Mouse (Mus musculus) G1E (cell line): ENCODE results near the gene Iglon5. TPM values are rescaled to one million over a fixed set of nuclear protein-coding genes. Genes with fewer than 3 reads are reported as not detected.

Source experiments
- ATAC-seq: 2 replicates; pipeline ENCODE4 v1.8.0; 2016; ENCODE audit warnings: mild to moderate bottlenecking; ENCODE audit not compliant: insufficient number of reproducible peaks, poor library complexity, low FRiP score, severe bottlenecking; ENCODE audit errors: extremely low read depth
- DNase-seq: peaks from one replicate; pipeline ENCODE4 v3.0.0; 2012; ENCODE audit warnings: low spot score
- H3K27me3 ChIP-seq: 2 replicates; pipeline ENCODE4 v1.6.1; 2012; ENCODE audit warnings: mild to moderate bottlenecking, low read length, inconsistent platforms; ENCODE audit not compliant: insufficient read depth
- H3K36me3 ChIP-seq: replicated peaks from 2 replicates; pipeline ENCODE3; 2012; ENCODE audit warnings: mild to moderate bottlenecking, inconsistent platforms
- H3K4me1 ChIP-seq: 2 replicates; pipeline ENCODE4 v1.6.1; 2012; ENCODE audit warnings: low read depth, low read length, inconsistent platforms, mixed read lengths; ENCODE audit not compliant: insufficient read depth
- H3K4me3 ChIP-seq: 2 replicates; pipeline ENCODE4 v1.5.1; 2012; ENCODE audit warnings: low read depth, mild to moderate bottlenecking, inconsistent platforms, low read length, moderate library complexity, mixed read lengths
- H3K9me3 ChIP-seq: replicated peaks from 2 replicates; pipeline ENCODE4 v1.6.1; 2012; ENCODE audit warnings: inconsistent platforms
- CTCF ChIP-seq: IDR thresholded peaks from 2 replicates; pipeline ENCODE4 v1.5.1; 2012; ENCODE audit warnings: low read depth, low read length, inconsistent platforms, mixed read lengths
- GATA1 ChIP-seq: IDR thresholded peaks from 2 replicates; pipeline ENCODE4 v1.6.1; 2012; ENCODE audit warnings: borderline replicate concordance, low read length, inconsistent platforms, mixed read lengths
- GATA2 ChIP-seq: IDR thresholded peaks from 2 replicates; pipeline ENCODE4 v1.6.1; 2012; ENCODE audit warnings: low read depth, low read length, inconsistent platforms, borderline replicate concordance
- POLR2AphosphoS5 ChIP-seq: IDR thresholded peaks from 2 replicates; pipeline ENCODE4 v1.6.1; 2012; ENCODE audit warnings: low read depth, low read length, inconsistent platforms; ENCODE audit not compliant: insufficient replicate concordance
- TAL1 ChIP-seq: conservative IDR thresholded peaks from 2 replicates; pipeline ENCODE4 v1.6.1; 2012; ENCODE audit warnings: low read depth, low read length, inconsistent platforms, mixed read lengths
- polyA plus RNA-seq: library from polyadenylated mRNA; stranded (reverse); fragments of >175 nt; gene quantifications from 2 replicates; pipeline ENCODE4 v1.2.3, GENCODE M21; 2012
- total RNA-seq, 2 experiments: library from RNA; stranded (forward) in 1 of 2; stranded (reverse) in 1 of 2; fragments of 200-1000 nt in 1 of 2; fragments of >200 nt in 1 of 2; fragmentation: Nextera tagmentation in 1 of 2; gene quantifications; 2 replicates each; pipeline ENCODE4 v1.2.3; 2014 to 2017

Iglon5 gene
- total and polyA plus RNA-seq, 3 experiments = 0.05 TPM; not detected in 2

- DNase-seq (no peak), ATAC-seq (no peak)
- H3K36me3 ChIP-seq = peaks cover 88% of the 10 kb centered on the region
- H3K4me1 ChIP-seq = peaks cover 23% of the 10 kb centered on the region
- H3K9me3 ChIP-seq = no peaks in the 10 kb centered on the region
- H3K4me3 ChIP-seq = no peak overlapping the region
- no peak for TF ChIP-seq TAL1
- TF ChIP-seq CTCF = no peak
- TF ChIP-seq POLR2AphosphoS5 = no peak
- TF ChIP-seq GATA1 = no peak
- no peak for TF ChIP-seq GATA2
- no peaks in the 10 kb centered on the region for H3K27me3 ChIP-seq
These were observed 36.1 kb downstream of the Iglon5 start for GRCm38 (mm10) chr7:43453599-43454355.

GRCm38 (mm10) chr7:43452609-43453008, 37.3 kb downstream of the Iglon5 start:
- ATAC-seq = 0 out of 2 replicates have a peak, but pooled peaks have one; percentile 18
- Histone ChIP-seq H3K36me3 (peaks cover 93% of the 10 kb centered on the region), H3K4me3 (no peak overlapping the region), H3K27me3 (no peaks in the 10 kb centered on the region), H3K9me3 (no peaks in the 10 kb centered on the region), H3K4me1 (peaks cover 32% of the 10 kb centered on the region)
- TF ChIP-seq CTCF (no peak), GATA2 (no peak), GATA1 (no peak), TAL1 (no peak), POLR2AphosphoS5 (no peak)
- no peak for DNase-seq

- no peaks in the 10 kb centered on the region for H3K27me3 ChIP-seq
- H3K4me1 ChIP-seq = peaks cover 41% of the 10 kb centered on the region
- DNase-seq = no peak
- TF ChIP-seq GATA1 = no peak
- TF ChIP-seq GATA2 = no peak
- no peak for TF ChIP-seq TAL1
- no peak for TF ChIP-seq CTCF
- no peak for TF ChIP-seq POLR2AphosphoS5
- H3K4me3 ChIP-seq = no peak overlapping the region
- no peaks in the 10 kb centered on the region for H3K9me3 ChIP-seq
- H3K36me3 ChIP-seq = peaks cover 93% of the 10 kb centered on the region
- ATAC-seq = no peak
These were observed 38.1 kb downstream of the Iglon5 start for GRCm38 (mm10) chr7:43451726-43452125.

- Histone ChIP-seq H3K36me3 (peaks cover 88% of the 10 kb centered on the region), H3K4me3 (no peak overlapping the region), H3K4me1 (peaks cover 58% of the 10 kb centered on the region), H3K9me3 (no peaks in the 10 kb centered on the region), H3K27me3 (no peaks in the 10 kb centered on the region)
- no peak for DNase-seq
- TF ChIP-seq GATA1 = no peak
- no peak for TF ChIP-seq POLR2AphosphoS5
- no peak for TF ChIP-seq GATA2
- no peak for TF ChIP-seq CTCF
- TF ChIP-seq TAL1 = no peak
- ATAC-seq = no peak
These were observed 40.1 kb downstream of the Iglon5 start for GRCm38 (mm10) chr7:43449811-43450210.

- DNase-seq = no peak
- Histone ChIP-seq H3K4me1 (peaks cover 63% of the 10 kb centered on the region), H3K9me3 (no peaks in the 10 kb centered on the region), H3K4me3 (no peak overlapping the region), H3K36me3 (peaks cover 73% of the 10 kb centered on the region), H3K27me3 (no peaks in the 10 kb centered on the region)
- no peak for ATAC-seq
- TF ChIP-seq GATA1 = no peak
- no peak for TF ChIP-seq CTCF
- TF ChIP-seq POLR2AphosphoS5 = no peak
- no peak for TF ChIP-seq GATA2
- no peak for TF ChIP-seq TAL1
These were observed 41.6 kb downstream of the Iglon5 start for GRCm38 (mm10) chr7:43448246-43448645.

GRCm38 (mm10) chr7:43447801-43448200, 42.1 kb downstream of the Iglon5 start:
- DNase-seq = no peak
- no peak for ATAC-seq
- no peaks in the 10 kb centered on the region for H3K9me3 ChIP-seq
- TF ChIP-seq GATA1 (no peak), TAL1 (no peak), POLR2AphosphoS5 (no peak), GATA2 (no peak; the same call in 1 of the 2 replicates), CTCF (no peak)
- no peak overlapping the region for H3K4me3 ChIP-seq
- H3K4me1 ChIP-seq = peaks cover 63% of the 10 kb centered on the region
- H3K27me3 ChIP-seq = no peaks in the 10 kb centered on the region
- peaks cover 68% of the 10 kb centered on the region for H3K36me3 ChIP-seq

- Histone ChIP-seq H3K36me3 (peaks cover 36% of the 10 kb centered on the region), H3K4me1 (peaks cover 60% of the 10 kb centered on the region), H3K4me3 (peak within 1 kb of the TSS; percentile 75), H3K9me3 (no peaks in the 10 kb centered on the region), H3K27me3 (peaks cover 11% of the 10 kb centered on the region)
- ATAC-seq (peak; percentile 89), DNase-seq (peak; percentile 91)
- TF ChIP-seq POLR2AphosphoS5 = no peak
- no peak for TF ChIP-seq GATA2
- no peak for TF ChIP-seq TAL1
- TF ChIP-seq GATA1 = no peak
- no peak for TF ChIP-seq CTCF
These were observed 46.0 kb downstream of the Iglon5 start, which contains the start of the genes Etfb and Gm45233 for GRCm38 (mm10) chr7:43443917-43444293. Gene Etfb, plus strand, starts transcription at chr7:43444083. Gene Gm45233, plus strand, starts transcription at chr7:43444128.
